Mouse (Mus musculus) midbrain, embryonic 15.5 days (tissue): ENCODE data around the gene Serpina1d. TPM values are rescaled to one million over a fixed set of nuclear protein-coding genes. Genes with fewer than 3 reads are reported as not detected.
"Not testable (repeated sequence)": the region's sequence is repeated elsewhere in the genome, so short reads cannot be mapped to it uniquely, and the experiment has no call there.

Source experiments
- ATAC-seq: fragments of 200-750 bp; cut with Nextera tagmentation; replicated peaks from 2 replicates; pipeline ENCODE4 v1.8.0; 2017; ENCODE audit warnings: moderate TSS enrichment
- H3K27ac ChIP-seq: fragments of 300-500 bp; sonication (generic); 2 replicates; pipeline ENCODE4 v1.5.1; 2015; ENCODE audit warnings: mild to moderate bottlenecking, inconsistent platforms
- H3K27me3 ChIP-seq: fragments of 300-500 bp; sonication (generic); replicated peaks from 2 replicates; pipeline ENCODE4 v1.6.1; 2015; ENCODE audit warnings: inconsistent platforms
- H3K36me3 ChIP-seq: fragments of 300-500 bp; sonication (generic); replicated peaks from 2 replicates; pipeline ENCODE4 v1.6.1; 2015; ENCODE audit warnings: inconsistent platforms
- H3K4me1 ChIP-seq: fragments of 300-500 bp; sonication (generic); 2 replicates; pipeline ENCODE4 v1.6.1; 2015; ENCODE audit warnings: inconsistent platforms
- H3K4me2 ChIP-seq: fragments of 300-500 bp; sonication (generic); 2 replicates; pipeline ENCODE4 v1.6.1; 2015; ENCODE audit warnings: inconsistent platforms, mild to moderate bottlenecking, moderate library complexity
- H3K4me3 ChIP-seq: fragments of 300-500 bp; sonication (generic); 2 replicates; pipeline ENCODE4 v1.5.1; 2015; ENCODE audit warnings: mild to moderate bottlenecking, inconsistent platforms
- H3K9ac ChIP-seq: fragments of 300-500 bp; sonication (generic); 2 replicates; pipeline ENCODE4 v1.6.1; 2015; ENCODE audit warnings: mild to moderate bottlenecking, inconsistent platforms
- H3K9me3 ChIP-seq: fragments of 300-500 bp; sonication (generic); 2 replicates; pipeline ENCODE4 v1.6.1; 2016; ENCODE audit warnings: inconsistent platforms
- WGBS: fragments of 180-500 bp; shearing (Covaris S2); methylation state at CpG from one replicate; pipeline ENCODE4 v1.1.7; 2015; ENCODE audit warnings: mixed read lengths; 5-methylcytosine and 5-hydroxymethylcytosine counted together
- polyA plus RNA-seq: library from polyadenylated mRNA; unstranded; fragments of >200 nt; fragmentation: Nextera tagmentation; extraction: Ambion mirVana; gene quantifications from 2 replicates; pipeline ENCODE4 v1.2.1, GENCODE M21; 2015

Serpina1d gene
- polyA plus RNA-seq, result 0.22 TPM in 1 of 2 replicates, not detected in the other

DNA sequence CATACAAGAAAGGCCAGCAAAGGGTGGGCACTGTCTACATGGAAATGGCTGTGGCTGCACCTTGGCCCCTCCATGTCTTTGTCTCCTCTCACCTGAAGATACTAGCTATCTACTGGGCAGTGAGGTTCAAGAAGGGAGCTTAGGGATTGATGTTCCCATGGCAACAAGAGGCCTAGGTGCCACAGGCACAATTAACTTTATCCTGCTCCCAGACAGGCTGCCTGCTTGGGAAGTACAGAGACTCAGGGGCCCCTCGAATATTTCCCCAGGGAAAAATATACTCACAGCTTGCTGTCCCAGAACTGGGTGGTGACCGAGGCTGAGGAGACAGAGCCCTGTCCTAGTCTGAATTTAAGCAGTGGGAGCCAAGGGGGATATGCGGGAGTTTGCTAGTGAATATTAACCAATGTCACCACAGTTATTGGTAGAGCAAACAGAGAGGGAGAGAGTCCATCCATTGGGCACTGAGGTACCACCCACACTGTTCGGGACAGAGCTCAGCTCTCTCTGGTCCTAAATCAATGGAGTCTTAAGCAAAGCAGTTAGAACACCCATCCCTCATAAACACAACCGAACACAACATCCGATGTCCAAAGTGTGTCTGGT, at the start of gene Serpina1d:
Gene Serpina1d (minus strand): TSS at position 347 of the 606 bp plus-strand sequence.
- H3K27ac ChIP-seq, H3K4me1 ChIP-seq, H3K36me3 ChIP-seq, ATAC-seq, H3K27me3 ChIP-seq, H3K4me2 ChIP-seq, H3K9me3 ChIP-seq, H3K9ac ChIP-seq, H3K4me3 ChIP-seq: not testable (repeated sequence)
- 85% methylated on average over 6 of the region's 6 CpGs for WGBS

DNA sequence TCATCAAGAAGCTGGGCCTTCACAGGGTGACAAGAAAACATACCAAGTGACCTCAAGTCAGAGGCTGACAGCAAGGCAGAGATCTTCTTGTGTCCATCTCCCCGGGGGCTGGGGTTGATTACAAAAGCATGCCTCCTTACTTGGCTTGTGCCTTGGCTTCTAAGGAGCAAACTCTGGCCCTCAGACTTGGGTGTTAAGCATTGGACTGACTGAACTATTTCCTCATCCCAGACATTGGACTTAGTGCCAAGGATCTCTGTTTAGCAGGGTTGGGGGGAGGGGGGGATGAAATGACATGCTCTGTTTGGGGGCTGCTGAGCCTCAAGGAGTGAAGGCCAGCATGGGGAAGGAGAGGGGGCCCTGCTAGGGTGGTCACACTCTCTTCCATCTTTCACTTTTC, 2.8 kb downstream of the Serpina1d start:
- H3K4me2 ChIP-seq, H3K27me3 ChIP-seq, H3K9me3 ChIP-seq, H3K4me1 ChIP-seq, H3K9ac ChIP-seq, H3K4me3 ChIP-seq, H3K27ac ChIP-seq, ATAC-seq, H3K36me3 ChIP-seq: not testable (repeated sequence)
- WGBS, result 79% methylated on average over 1 of the region's 1 CpGs

DNA sequence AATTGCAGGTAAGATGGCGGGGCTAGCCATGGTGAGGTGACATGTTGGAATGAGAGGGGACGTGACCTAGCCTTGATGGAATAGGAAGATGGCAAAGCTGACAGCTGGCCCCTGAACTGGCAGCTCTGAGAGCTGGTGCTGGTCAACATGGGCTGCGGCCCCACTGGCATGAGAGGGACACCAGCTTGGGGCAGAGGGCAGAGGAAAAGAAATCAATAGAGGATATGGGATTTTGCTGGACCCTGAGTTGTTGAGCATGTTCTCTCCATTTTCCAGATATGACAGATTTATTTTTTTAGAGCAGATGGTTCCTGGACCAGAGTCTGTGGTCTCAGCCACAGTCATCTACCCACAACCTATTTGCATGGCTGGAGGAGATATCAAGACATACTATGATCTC, 10.3 kb downstream of the Serpina1d start:
- H3K9ac ChIP-seq, H3K4me2 ChIP-seq, H3K9me3 ChIP-seq, H3K27me3 ChIP-seq, H3K36me3 ChIP-seq, H3K27ac ChIP-seq, ATAC-seq, H3K4me3 ChIP-seq, H3K4me1 ChIP-seq: not testable (repeated sequence)
- WGBS, result 84% methylated on average over 3 of the region's 3 CpGs

DNA sequence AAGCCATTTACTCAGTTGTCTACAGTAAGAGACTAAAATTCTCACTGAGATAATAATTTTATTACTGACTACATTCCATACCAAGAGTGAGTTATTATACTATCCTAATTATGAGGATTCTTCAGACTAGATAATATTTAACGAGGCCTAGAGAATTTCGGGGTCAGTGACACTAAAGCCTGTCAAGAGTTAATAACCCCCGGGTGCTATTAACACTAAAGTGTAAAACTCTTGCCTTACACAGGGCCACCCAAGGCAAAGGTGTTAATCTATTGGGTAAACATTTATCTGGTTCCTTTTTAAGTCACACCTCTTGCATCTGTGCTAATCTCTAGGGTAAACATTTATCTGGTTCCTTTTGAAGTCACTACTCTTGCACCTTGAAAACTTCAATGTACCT, 13.1 kb downstream of the Serpina1d start:
- H3K9me3 ChIP-seq, H3K27me3 ChIP-seq, H3K4me3 ChIP-seq, H3K9ac ChIP-seq, H3K4me2 ChIP-seq, ATAC-seq, H3K27ac ChIP-seq, H3K4me1 ChIP-seq, H3K36me3 ChIP-seq: not testable (repeated sequence)
- WGBS, result 92% methylated on average over 3 of the region's 3 CpGs

DNA sequence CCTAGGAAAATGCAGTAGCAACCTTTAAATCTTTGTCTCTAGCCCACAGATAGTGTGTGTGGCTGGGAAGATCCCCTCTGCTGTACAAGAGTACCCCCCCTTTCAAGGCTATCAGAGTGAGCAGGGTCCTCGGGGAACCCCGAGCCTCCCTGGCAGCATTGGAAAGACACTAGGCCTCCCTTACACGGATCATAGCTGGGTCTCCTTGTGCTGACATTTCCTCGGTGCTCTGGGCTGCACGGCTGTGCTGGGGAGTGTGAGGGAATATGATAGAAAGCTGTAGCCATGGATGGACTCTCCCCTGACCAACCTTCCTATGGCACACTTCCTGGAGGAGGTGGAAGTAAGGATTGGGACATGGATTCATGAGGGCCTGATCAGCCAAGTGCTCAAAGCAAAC, 27.4 kb downstream of the Serpina1d start:
- H3K27me3 ChIP-seq, ATAC-seq: not testable (repeated sequence)
- WGBS, result 89% methylated on average over 5 of the region's 5 CpGs

DNA sequence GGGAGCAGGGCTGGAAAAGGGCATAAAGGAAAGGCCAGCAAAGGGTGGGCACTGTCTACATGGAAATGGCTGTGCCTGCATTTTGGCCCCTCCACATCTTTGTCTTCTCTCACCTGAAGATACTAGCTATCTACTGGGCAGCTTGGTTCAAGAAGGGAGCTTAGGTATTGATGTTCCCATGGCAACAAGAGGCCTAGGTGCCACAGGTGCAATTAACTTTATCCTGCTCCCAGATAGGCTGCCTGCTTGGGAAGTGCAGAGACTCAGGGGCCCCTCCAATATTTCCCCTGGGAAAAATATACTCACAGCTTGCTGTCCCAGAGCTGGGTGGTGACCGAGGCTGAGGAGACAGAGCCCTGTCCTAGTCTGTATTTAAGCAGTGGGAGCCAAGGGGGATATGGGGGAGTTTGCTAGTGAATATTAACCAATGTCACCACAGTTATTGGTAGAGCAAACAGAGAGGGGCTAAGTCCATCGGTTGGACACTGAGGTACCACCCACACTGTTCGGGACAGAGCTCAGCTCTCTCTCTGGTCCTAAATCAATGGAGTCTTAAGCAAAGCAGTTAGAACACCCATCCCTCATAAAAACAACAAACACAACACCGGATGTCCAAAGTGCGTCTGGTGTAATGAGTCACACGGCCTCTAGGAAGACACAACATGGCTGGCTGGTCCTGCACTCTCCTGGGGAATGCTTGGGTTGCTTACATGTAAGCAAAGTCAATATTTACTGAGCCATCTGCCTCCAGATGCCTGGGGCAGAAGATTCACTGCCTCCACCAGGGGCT, 35.4 kb downstream of the Serpina1d start:
- not testable (repeated sequence) for H3K4me3 ChIP-seq
- 90% methylated on average over 6 of the region's 6 CpGs for WGBS

More for the DNA sequence above, 27.4 kb downstream of the Serpina1d start:
- H3K4me3 ChIP-seq, H3K4me2 ChIP-seq, H3K36me3 ChIP-seq, H3K9me3 ChIP-seq, H3K9ac ChIP-seq, H3K27ac ChIP-seq, H3K4me1 ChIP-seq: not testable (repeated sequence)

DNA sequence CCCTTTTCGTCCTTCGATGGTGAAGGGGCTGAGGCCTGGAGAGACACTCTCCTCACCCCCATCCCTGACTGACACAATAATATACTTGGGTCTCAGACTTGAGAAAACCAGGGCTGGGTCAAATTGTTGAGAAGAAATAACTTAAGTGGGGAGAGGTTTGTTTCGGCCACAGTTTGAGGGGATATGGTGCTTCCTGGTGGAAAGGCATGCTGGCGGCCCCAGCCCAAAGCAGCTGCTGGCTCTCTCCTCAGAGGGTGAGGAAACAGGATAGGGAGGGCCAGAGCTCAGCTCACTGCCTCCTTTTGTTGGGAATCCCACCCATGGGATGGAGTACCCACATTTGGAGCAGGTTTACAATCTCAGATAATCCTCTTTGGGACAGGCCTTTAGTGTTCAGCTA, 37.8 kb downstream of the Serpina1d start:
- H3K4me3 ChIP-seq, H3K36me3 ChIP-seq, H3K27ac ChIP-seq, H3K4me2 ChIP-seq, H3K9me3 ChIP-seq, ATAC-seq, H3K4me1 ChIP-seq, H3K9ac ChIP-seq, H3K27me3 ChIP-seq: not testable (repeated sequence)
- 87% methylated on average over 4 of the region's 4 CpGs for WGBS

More for the DNA sequence above, 35.4 kb downstream of the Serpina1d start:
- H3K4me2 ChIP-seq, H3K4me1 ChIP-seq, H3K9me3 ChIP-seq, H3K9ac ChIP-seq, H3K36me3 ChIP-seq, H3K27me3 ChIP-seq, H3K27ac ChIP-seq, ATAC-seq: not testable (repeated sequence)

DNA sequence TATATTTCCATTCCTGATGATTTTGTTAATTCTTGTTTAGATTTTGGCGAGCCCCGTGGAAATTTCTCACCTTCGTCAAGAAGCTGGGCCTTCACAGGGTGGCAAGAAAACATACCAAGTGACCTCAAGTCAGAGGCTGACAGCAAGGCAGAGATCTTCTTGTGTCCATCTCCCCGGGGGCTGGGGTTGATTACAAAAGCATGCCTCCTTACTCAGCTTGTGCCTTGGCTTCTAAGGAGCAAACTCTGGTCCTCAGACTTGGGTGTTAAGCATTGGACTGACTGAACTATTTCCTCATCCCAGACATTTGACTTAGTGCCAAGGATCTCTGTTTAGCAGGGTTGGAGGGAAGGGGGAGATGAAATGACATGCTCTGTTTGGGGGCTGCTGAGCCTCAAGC, 38.3 kb downstream of the Serpina1d start:
- H3K27ac ChIP-seq, result not testable (repeated sequence)

More for the DNA sequence above, 38.3 kb downstream of the Serpina1d start:
- H3K9me3 ChIP-seq, H3K4me2 ChIP-seq, ATAC-seq, H3K27me3 ChIP-seq, H3K4me1 ChIP-seq, H3K4me3 ChIP-seq, H3K9ac ChIP-seq, H3K36me3 ChIP-seq: not testable (repeated sequence)
- WGBS, result 85% methylated on average over 4 of the region's 4 CpGs

Other genes with a start within 250 kb of the Serpina1d start
- gene Ppp4r4, start 241.3 kb downstream of the Serpina1d start, polyA plus RNA-seq, result 2.7 and 2.9 TPM in 2 replicates
- gene Serpina10, start 142.1 kb downstream of the Serpina1d start, polyA plus RNA-seq, result 0.04 and 0.09 TPM in 2 replicates
- gene Serpina6, start 116.4 kb downstream of the Serpina1d start, polyA plus RNA-seq, result 1.2 TPM in 1 of 2 replicates, not detected in the other
- not detected in 2 replicates for gene Serpina16, start 97.5 kb downstream of the Serpina1d start, polyA plus RNA-seq
- gene Serpina1f, start 78.1 kb downstream of the Serpina1d start, polyA plus RNA-seq, result not detected in 2 replicates
- gene Serpina1b, start 56.8 kb upstream of the Serpina1d start, polyA plus RNA-seq, result 4.0 TPM in 1 of 2 replicates, not detected in the other
- gene Serpina1a, start 90.0 kb upstream of the Serpina1d start, polyA plus RNA-seq, result 2.2 TPM in 1 of 2 replicates, not detected in the other
- gene Serpina1c, start 131.3 kb upstream of the Serpina1d start, polyA plus RNA-seq, result 1.2 TPM in 1 of 2 replicates, not detected in the other
- 0.97 TPM in 1 of 2 replicates, not detected in the other for gene Serpina1e, start 185.4 kb upstream of the Serpina1d start, polyA plus RNA-seq
- not detected in 2 replicates for gene Serpina11, start 216.4 kb upstream of the Serpina1d start, polyA plus RNA-seq
- gene Serpina9, start 240.2 kb upstream of the Serpina1d start, polyA plus RNA-seq, result 0.05 TPM in 1 of 2 replicates, not detected in the other